Mouse (Mus musculus): Measurements from ENCODE around the gene Nlrc4.
A peak's percentile ranks its signal among the peaks of the same experiment; 100 is the strongest.

Nlrc4 gene

GRCm38 (mm10) chr17:74430074-74430473 lies 28.9 kb downstream of the Nlrc4 start:
- no peak for DNase-seq (ENCODE audit: low read depth, low spot score)

DNA sequence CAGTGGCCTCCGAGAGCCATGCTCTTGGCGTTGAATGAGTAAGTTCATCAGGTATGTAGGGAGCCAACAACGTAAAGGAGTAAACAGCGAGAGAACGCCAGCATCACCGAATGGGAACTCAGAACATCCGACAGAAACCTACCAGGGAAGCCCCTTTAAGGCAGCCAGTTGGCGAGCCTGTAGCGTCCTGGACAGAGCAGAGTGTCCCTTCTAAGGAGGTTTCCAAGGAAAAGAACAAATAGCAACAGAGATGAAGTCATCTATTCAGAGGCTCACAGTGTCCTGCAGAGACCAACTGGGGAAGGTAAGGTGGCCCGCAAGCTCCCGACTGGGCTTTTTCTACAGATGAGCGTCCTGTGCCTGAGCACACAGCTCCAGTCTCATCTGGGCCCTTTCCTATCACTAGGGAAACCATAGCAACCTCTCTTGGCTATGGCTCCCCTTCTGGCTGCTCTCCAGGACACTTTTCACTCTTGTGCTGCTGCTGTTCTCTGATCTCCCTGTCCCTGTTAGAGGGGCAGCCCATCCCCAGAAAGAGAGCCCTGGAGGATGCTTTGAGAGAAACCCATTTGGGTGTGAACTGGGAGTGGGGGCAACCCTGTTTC lies 34.4 kb downstream of the Nlrc4 start:
- no peak for DNase-seq (ENCODE audit: low read depth, low spot score)

- DNase-seq (ENCODE audit: low read depth, low spot score): no peak
Measured at GRCm38 (mm10) chr17:74420656-74421055, 38.3 kb downstream of the Nlrc4 start.

DNA sequence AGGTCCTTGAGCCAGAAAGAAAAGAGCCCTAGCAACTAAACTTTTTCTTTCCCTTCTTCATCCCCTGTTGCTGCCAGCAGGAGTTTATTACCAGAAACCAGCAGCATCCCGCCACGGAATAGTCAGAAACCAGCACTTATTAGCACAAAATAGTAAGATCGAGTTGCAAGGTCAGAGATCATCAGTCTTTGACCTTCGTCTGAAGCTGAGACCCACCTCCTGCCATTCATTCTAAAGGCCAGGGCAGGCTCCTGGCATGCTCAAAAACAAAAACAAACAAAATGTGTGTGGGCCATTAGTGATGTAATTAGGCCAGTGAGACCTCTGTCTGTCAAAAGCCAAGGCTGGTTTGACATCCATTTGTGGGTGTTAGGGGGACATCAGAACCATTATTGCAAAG lies 40.8 kb downstream of the Nlrc4 start:
- no peak for DNase-seq (ENCODE audit: low read depth, low spot score)

- DNase-seq (ENCODE audit: low read depth, low spot score): no peak
Measured at GRCm38 (mm10) chr17:74416841-74417360, 42.0 kb downstream of the Nlrc4 start.

GRCm38 (mm10) chr17:74414671-74415070 lies 44.3 kb downstream of the Nlrc4 start:
- DNase-seq (ENCODE audit: low read depth, low spot score): no peak

DNA sequence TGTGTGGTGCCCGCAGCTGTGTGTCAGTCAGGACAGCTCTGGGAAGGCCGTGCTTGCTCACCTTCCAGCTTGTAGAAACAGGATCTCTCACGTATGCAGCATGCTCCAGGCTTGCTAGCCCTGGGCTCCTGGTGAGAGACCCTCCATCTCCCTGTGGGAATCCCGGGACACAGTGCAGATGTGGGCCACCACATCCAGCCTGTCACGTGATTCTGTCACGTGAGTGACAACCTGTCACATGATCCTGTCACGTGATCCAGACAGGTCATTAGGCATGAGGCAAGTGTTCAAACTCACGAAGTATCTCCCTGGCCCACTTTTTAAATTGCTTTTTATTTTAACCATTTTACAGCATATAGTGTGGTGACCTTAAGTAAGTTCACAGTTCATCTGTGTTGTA lies 45.6 kb downstream of the Nlrc4 start:
- DNase-seq (ENCODE audit: low read depth, low spot score): no peak

DNA sequence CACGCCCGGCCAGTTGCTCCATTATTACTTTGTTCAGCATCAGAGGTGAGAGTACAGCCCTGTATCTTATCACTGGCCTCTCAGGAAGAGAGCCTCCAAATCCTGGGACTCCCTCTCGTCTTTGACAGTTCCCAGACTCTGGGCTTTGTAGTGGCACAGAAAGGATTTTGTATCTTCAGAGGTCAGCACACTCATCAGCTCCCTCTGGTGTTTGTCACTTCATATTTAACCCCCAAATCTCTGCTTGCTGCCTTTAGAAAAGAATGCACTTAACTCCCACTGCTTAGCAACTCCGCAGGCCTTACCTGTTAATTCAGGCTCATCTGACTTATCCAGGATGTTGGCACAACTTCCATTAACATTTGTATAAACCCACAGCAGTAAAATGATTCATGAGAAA lies 49.2 kb downstream of the Nlrc4 start:
- DNase-seq (ENCODE audit: low read depth, low spot score): no peak

DNA sequence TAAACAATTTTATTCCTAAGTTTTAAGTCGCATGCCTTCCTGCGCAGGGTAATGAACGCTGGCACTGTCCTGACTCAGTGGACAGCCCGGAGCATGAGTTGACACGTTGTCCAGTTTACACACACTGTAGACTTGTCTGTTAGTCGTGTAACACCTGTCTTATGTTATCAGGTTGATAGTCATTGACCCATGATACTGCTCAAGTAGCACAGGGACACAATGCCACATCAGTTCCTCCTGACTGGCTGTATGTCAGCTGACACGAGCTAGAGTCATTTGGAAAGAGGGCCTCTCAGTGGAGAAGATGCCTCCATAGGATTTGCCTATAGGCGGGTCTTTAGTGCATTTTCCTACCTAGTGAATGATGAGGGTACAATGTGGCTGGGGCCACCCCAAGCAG lies 52.5 kb downstream of the Nlrc4 start:
- no peak for DNase-seq (ENCODE audit: low read depth, low spot score)

DNA sequence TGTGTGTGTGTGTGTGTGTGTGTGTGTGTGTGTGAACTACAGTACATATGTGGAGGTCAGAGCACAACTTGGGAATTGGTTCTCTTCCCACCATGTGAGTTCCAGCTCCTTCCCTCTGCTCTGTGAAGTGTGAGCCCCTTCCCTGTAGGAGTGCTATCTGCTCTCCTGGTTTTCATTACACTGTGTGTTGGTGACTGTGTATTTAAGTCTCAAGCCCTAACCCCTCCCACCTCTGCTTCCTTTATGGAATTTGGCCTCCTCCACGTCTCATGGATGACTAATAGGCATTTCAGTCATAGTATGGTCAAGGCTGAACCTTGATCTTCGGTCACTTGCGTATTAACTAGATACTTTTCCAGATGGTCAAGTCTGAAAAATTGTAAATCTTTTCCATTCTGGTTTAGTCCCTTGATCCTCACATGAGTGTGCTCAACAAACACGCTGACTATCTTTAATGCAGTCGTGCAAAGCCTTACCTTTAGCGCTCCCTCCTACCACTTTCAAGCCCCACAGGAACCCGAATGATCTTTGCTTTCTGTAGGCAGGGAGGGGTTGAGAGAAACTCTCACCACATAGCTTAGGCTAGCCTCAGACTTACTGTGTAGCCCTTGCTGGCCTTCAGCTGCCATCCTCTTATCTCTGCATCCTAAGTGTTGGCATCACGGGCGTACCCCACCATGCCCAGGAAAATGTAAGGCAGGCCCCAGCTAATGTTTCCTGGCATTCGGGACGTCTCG lies 56.3 kb downstream of the Nlrc4 start:
- no peak for DNase-seq (ENCODE audit: low read depth, low spot score)

DNA sequence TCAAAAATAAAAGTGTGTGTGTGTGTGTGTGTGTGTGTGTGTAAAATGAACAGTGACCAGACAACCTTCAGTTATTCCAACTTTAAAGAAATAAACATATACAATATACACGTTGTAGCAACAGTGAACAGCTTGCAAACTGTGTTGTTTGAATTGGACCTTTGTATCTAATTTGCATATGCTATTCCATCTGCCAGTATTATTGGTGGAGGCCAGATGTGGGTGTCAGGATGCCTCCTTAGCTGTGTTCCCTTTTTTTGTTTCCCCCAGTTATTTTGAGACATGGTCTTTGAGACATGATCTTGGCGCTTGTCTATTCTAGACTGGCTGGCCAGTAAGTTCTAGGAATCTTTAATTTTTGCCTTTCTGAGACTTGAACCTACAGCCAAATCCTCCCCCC lies 61.8 kb downstream of the Nlrc4 start:
- no peak for DNase-seq (ENCODE audit: low read depth, low spot score)

DNA sequence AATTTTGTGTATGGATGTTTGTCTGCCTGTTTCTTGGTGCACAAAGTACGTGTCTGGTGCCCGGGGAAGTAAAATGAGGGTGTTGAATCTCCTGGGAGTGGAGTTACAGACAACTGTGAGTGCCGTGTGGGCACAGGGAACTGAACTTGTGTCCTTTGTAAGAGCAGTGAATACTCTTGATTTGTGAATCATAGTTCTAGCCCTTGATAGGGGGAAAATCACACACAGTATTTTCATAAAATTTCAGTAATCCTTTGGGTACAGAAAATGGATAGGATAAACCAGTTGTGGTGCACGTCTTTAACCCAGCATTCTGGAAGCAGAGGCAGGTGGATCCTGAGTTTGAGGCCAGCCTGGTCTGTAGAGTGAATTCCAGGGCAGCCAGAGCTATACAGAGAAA lies 62.2 kb downstream of the Nlrc4 start:
- DNase-seq (ENCODE audit: low read depth, low spot score): no peak

- peak; percentile 90 for DNase-seq (ENCODE audit: low read depth, low spot score)
Measured at GRCm38 (mm10) chr17:74395383-74396065, 63.4 kb downstream of the Nlrc4 start, which contains the start of gene Slc30a6. Gene Slc30a6 (plus strand): TSS chr17:74395608.

DNA sequence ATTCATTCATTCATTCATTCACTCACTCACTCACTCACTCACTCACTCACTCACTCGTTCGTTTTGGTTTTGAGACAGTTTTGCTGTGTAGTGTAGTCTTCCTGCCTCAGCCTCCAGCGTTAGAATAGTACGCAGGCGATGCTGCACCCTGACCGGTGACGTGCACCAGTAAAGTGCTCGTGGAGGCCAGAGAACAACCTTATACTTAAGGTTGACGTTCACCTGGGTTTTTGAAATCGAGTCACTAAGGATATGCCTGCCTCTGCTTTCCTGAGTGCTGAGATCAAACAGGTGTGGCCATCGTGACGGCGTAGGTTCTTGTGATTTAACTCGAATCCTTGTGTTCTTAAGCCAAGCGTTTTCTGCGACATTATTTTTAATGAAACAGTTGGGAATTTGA lies 64.1 kb downstream of the Nlrc4 start:
- DNase-seq (ENCODE audit: low read depth, low spot score): no peak

DNA sequence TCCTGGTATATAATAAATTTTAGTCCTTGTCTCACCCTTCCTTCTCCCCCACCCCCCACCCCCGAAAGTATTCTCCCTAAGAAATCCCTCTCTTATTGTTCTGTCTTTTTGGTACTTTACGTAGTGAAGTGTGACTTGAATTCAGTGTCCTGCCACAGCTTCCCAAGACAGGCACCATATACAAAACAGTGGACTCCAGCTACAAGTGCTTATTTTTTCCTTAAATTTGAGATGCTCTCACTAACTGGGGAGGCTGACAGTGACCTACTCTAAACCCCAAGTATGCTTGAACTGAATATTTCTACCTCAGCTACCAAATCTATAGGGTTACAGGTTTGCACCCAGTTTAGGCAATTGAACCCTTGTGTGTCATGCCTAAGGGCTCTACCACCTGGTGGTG lies 64.6 kb downstream of the Nlrc4 start:
- no peak for DNase-seq (ENCODE audit: low read depth, low spot score)

GRCm38 (mm10) chr17:74389847-74390246 lies 69.1 kb downstream of the Nlrc4 start:
- DNase-seq (ENCODE audit: low read depth, low spot score): no peak

DNA sequence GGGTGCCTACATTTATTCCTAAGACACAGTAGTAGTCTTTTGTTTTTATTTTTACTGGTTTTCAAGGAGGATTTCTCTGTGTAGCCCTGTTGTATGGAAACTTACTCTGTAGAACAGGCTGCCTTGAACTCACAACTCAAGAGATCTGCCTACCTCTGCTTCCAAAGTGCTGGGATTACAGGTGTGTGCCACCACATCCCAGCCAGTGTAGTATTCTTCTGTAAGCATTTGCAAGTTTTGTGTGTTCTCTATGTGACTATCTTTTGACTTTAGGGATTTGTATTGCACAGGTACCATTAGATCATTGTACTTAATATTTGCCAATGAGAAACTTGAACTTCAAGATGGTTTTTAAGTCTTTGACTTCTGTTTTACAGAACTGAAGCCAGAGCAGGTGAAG lies 72.3 kb downstream of the Nlrc4 start:
- DNase-seq (ENCODE audit: low read depth, low spot score): no peak

GRCm38 (mm10) chr17:74376916-74377315 lies 82.0 kb downstream of the Nlrc4 start:
- no peak for DNase-seq (ENCODE audit: low read depth, low spot score)
